Mouse (Mus musculus): ENCODE results near the gene Scarf1. TPM values are rescaled to one million over a fixed set of nuclear protein-coding genes. Genes with fewer than 3 reads are reported as not detected.

The Scarf1 gene
- polyA plus RNA-seq, 1 experiment, result 33.5 TPM

DNA sequence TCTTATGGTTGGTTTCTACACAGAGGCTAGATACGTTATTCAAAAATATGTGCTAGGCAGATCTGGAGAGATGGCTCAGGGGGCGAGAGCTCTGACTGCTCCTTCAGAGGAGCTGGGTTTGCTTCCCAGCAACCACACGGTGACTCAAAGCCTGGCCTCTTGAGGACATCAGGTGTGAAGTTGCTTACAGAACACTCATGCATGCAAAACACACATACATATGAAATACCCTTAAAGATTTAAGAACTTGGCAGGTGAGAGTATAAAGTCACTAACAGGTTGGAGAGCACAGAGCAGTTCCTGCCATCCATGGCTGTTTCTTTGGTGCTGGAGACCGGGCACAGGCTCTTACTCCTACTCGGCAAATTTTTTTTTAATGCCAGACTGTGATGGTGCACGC is 13.6 kb downstream of the Scarf1 start:
- no peak for TF ChIP-seq POLR2A (IDR thresholded peaks at IDR 0.05; ENCODE audit: borderline replicate concordance, low read depth, low read length)
- no peak overlapping the region for H3K27ac ChIP-seq (ENCODE audit: insufficient read depth, low read depth, low read length)
- peaks cover 3% of the 10 kb centered on the region; the same call in 1 of the 2 replicates for H3K4me1 ChIP-seq (ENCODE audit: control insufficient read depth, insufficient read depth, low read length)
- no peak overlapping the region for H3K4me3 ChIP-seq (ENCODE audit: insufficient read depth, low read length)

- no peak for TF ChIP-seq POLR2A (IDR thresholded peaks at IDR 0.05; ENCODE audit: borderline replicate concordance, low read depth, low read length)
- TF ChIP-seq CTCF (IDR thresholded peaks at IDR 0.05; ENCODE audit: low read depth, low read length), result no peak
- H3K4me1 ChIP-seq (ENCODE audit: control insufficient read depth, insufficient read depth, low read length), result peaks cover 3% of the 10 kb centered on the region; the same call in 1 of the 2 replicates
- H3K27ac ChIP-seq (ENCODE audit: insufficient read depth, low read depth, low read length), result no peak overlapping the region
- no peak overlapping the region for H3K4me3 ChIP-seq (ENCODE audit: insufficient read depth, low read length)
These were observed 16.4 kb downstream of the Scarf1 start for GRCm38 (mm10) chr11:75529771-75530170.

DNA sequence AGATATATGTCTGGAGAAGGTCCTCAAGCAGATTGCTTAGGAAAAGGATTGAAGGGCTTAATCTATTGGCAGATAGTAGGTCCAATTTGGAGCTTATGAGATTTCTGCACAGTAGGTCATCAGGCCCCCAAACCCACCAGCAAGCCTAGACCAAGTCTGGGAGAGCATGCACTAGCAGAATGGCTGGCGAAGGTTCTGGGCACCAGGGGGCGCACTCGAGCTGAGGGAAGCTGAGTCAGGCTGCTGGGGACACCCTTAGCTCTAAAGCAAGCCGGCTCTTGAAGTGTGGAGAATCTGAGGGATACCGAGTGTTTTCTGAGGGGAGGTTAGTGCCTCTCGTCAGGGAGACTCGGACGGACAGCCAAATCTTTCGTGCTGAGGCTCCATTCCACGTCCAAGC is 17.0 kb downstream of the Scarf1 start:
- H3K27ac ChIP-seq (ENCODE audit: insufficient read depth, low read depth, low read length), result peak overlapping the region; percentile 80
- TF ChIP-seq POLR2A (IDR thresholded peaks at IDR 0.05; ENCODE audit: borderline replicate concordance, low read depth, low read length) (no peak), CTCF (IDR thresholded peaks at IDR 0.05; ENCODE audit: low read depth, low read length) (peak; percentile 66)
- peak overlapping the region; percentile 95 for H3K4me3 ChIP-seq (ENCODE audit: insufficient read depth, low read length)
- peaks cover 6% of the 10 kb centered on the region for H3K4me1 ChIP-seq (ENCODE audit: control insufficient read depth, insufficient read depth, low read length)

DNA sequence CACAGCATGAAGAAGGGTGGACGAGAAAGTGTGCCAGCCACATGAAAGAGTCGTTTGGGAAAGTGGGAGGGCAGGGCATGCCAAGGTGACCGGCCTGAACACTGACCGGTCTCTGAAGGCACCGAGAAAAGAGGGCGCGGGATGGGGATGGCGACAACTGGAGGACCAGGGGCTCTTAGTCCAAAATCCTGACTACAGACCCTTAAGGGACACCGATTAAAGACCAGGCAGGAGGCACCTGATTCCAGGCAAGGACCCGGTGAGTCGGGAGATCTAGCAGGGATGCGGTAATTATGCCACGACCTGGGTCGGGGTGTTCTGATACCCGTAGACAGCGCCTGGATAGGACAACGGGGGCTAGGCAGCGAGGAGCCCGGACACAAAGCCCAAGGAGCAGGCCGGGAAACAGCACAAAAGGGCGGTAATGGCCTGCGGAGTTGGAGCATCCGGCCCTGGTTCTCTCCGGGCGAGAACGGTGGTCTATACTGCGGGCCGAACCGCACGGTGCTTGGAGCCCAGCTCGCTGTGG is 17.6 kb downstream of the Scarf1 start:
- H3K4me1 ChIP-seq (ENCODE audit: control insufficient read depth, insufficient read depth, low read length), result peaks cover 12% of the 10 kb centered on the region
- H3K27ac ChIP-seq (ENCODE audit: insufficient read depth, low read depth, low read length), result peak overlapping the region; percentile 80
- peak overlapping the region; percentile 95 for H3K4me3 ChIP-seq (ENCODE audit: insufficient read depth, low read length)
- TF ChIP-seq POLR2A (IDR thresholded peaks at IDR 0.05; ENCODE audit: borderline replicate concordance, low read depth, low read length) (no peak), CTCF (IDR thresholded peaks at IDR 0.05; ENCODE audit: low read depth, low read length) (no peak)

GRCm38 (mm10) chr11:75531469-75532242 is 18.3 kb downstream of the Scarf1 start, which contains the start of gene Slc43a2:
TSS of gene Slc43a2 (plus strand) at chr11:75531694.
- Histone ChIP-seq H3K27ac (ENCODE audit: insufficient read depth, low read depth, low read length) (peak within 1 kb of the TSS; percentile 96), H3K4me1 (ENCODE audit: control insufficient read depth, insufficient read depth, low read length) (peaks cover 18% of the 10 kb centered on the region), H3K4me3 (ENCODE audit: insufficient read depth, low read length) (peak within 1 kb of the TSS; percentile 95)
- no peak for TF ChIP-seq CTCF (IDR thresholded peaks at IDR 0.05; ENCODE audit: low read depth, low read length)
- peak; percentile 91 for TF ChIP-seq POLR2A (IDR thresholded peaks at IDR 0.05; ENCODE audit: borderline replicate concordance, low read depth, low read length)

- H3K4me1 ChIP-seq (ENCODE audit: control insufficient read depth, insufficient read depth, low read length), result peaks cover 28% of the 10 kb centered on the region
- TF ChIP-seq POLR2A (IDR thresholded peaks at IDR 0.05; ENCODE audit: borderline replicate concordance, low read depth, low read length), result no peak
- no peak for TF ChIP-seq CTCF (IDR thresholded peaks at IDR 0.05; ENCODE audit: low read depth, low read length)
- H3K27ac ChIP-seq (ENCODE audit: insufficient read depth, low read depth, low read length), result peak overlapping the region; percentile 96
- peak overlapping the region; percentile 95 for H3K4me3 ChIP-seq (ENCODE audit: insufficient read depth, low read length)
These were observed 19.3 kb downstream of the Scarf1 start for GRCm38 (mm10) chr11:75532340-75533277.

- Histone ChIP-seq H3K4me1 (ENCODE audit: control insufficient read depth, insufficient read depth, low read length) (peaks cover 37% of the 10 kb centered on the region), H3K27ac (ENCODE audit: insufficient read depth, low read depth, low read length) (peak overlapping the region; percentile 96), H3K4me3 (ENCODE audit: insufficient read depth, low read length) (peak overlapping the region; percentile 64)
- TF ChIP-seq CTCF (IDR thresholded peaks at IDR 0.05; ENCODE audit: low read depth, low read length), result no peak
- TF ChIP-seq POLR2A (IDR thresholded peaks at IDR 0.05; ENCODE audit: borderline replicate concordance, low read depth, low read length), result no peak
These were observed 20.1 kb downstream of the Scarf1 start for GRCm38 (mm10) chr11:75533314-75534015.

GRCm38 (mm10) chr11:75534286-75535033 is 21.1 kb downstream of the Scarf1 start:
- peak overlapping the region; percentile 64 for H3K4me3 ChIP-seq (ENCODE audit: insufficient read depth, low read length)
- TF ChIP-seq POLR2A (IDR thresholded peaks at IDR 0.05; ENCODE audit: borderline replicate concordance, low read depth, low read length) (no peak), CTCF (IDR thresholded peaks at IDR 0.05; ENCODE audit: low read depth, low read length) (no peak)
- H3K27ac ChIP-seq (ENCODE audit: insufficient read depth, low read depth, low read length), result peak overlapping the region; percentile 96
- peaks cover 45% of the 10 kb centered on the region for H3K4me1 ChIP-seq (ENCODE audit: control insufficient read depth, insufficient read depth, low read length)

Data from bone marrow macrophage, adult 2 months (primary cell).